Mouse (Mus musculus) c-Kit-positive CD71-negative TER-119-negative erythroid progenitor cells, embryonic 14.5 days (primary cell): ENCODE measurements around the gene Lrrc29.

Source experiments
- DNase-seq: peaks from one replicate; pipeline ENCODE4 v3.0.0-alpha.2; 2013; ENCODE audit warnings: low read depth

Lrrc29 gene

GRCm38 (mm10) chr8:105343791-105344574, 17.9 kb upstream of the Lrrc29 start:
- DNase-seq, result no peak

DNA sequence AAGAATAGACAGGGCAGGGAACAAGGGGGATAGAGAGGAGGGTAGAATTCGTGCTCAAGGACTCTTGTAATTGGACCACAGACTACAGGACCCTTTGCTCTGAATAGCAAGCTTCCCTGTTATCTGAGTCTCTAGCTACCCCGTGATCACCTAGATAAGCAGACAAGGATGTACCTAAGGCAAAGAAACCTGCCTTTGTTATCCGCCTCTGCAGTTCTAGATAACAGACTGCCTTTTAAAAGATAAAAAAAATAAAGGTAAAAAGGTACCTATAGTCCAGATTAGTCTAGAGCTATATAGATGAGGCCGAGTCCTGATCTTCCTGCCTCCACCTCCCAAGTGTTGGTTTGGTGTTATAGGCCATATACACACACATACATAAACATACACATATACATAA, 16.7 kb upstream of the Lrrc29 start:
- no peak for DNase-seq

GRCm38 (mm10) chr8:105341399-105341798, 15.3 kb upstream of the Lrrc29 start:
- no peak for DNase-seq

GRCm38 (mm10) chr8:105339886-105340635, 14.0 kb upstream of the Lrrc29 start:
- DNase-seq, result no peak

GRCm38 (mm10) chr8:105338992-105339391, 12.9 kb upstream of the Lrrc29 start:
- DNase-seq, result no peak

GRCm38 (mm10) chr8:105336373-105337130, 10.5 kb upstream of the Lrrc29 start:
- no peak for DNase-seq

- DNase-seq, result no peak
These were observed 6.4 kb upstream of the Lrrc29 start for GRCm38 (mm10) chr8:105332523-105332922.

GRCm38 (mm10) chr8:105331931-105332330, 5.9 kb upstream of the Lrrc29 start:
- DNase-seq, result no peak

DNA sequence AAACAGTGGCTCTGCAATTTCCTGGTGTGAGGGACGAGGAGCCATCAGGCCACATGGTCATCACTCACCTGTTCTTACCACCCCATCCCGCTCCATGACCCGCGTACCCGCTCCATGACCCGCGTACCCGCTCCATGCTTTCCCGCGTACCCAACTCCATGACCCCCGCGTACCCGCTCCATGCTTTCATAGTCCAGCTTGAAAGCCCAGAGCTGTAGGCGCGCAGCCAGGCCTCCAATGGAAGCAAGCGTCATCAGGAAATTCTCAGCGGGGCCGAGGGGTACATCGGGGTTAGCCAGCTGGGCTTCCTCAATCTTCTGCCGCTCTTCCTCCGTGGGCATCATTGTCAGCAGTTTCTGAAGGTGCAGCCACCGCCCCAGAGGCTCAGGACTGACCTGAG, 5.4 kb upstream of the Lrrc29 start:
- no peak for DNase-seq

DNA sequence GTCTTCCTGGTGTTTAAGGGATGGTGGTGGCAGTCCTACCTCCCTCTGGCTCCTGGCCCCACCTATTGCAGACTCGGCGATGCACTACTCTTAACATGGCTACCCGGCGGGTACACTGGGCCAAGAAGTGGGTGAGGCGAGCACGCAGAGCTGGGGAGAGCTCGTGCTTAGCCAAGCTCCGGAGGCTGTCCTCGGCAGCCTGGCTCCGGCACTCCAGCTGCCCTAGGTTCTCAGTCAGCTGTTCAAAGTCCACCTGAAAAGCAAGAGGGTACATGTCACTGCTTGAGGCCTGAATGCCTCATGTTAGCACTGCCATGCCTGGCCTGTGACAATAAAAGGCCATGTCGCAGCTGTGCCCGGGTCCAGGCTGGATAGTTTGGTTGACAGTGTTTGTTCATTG, 4.2 kb upstream of the Lrrc29 start:
- no peak for DNase-seq

DNA sequence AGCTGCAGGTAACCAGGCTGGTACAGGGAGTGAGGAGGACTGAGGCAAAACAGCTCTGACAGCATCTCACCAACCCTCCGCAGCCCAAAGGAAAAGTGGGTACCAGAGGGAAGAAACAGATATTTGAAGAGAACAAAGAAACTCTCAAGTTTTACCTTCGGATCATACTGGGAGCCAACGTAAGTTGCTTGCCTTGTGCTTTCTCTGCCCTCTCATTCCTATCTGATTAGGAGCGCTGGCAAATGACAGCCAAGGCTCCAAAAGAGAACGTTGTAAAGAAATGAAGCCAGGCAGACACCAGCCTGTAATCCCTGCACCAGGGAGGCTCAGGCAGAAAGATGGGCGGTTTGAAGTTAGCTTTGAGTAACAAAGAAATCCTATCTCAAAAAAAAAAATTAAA, 890 bp upstream of the Lrrc29 start:
- no peak for DNase-seq

- no peak for DNase-seq
These were observed 411 bp downstream of the Lrrc29 start for GRCm38 (mm10) chr8:105325641-105326093.

DNA sequence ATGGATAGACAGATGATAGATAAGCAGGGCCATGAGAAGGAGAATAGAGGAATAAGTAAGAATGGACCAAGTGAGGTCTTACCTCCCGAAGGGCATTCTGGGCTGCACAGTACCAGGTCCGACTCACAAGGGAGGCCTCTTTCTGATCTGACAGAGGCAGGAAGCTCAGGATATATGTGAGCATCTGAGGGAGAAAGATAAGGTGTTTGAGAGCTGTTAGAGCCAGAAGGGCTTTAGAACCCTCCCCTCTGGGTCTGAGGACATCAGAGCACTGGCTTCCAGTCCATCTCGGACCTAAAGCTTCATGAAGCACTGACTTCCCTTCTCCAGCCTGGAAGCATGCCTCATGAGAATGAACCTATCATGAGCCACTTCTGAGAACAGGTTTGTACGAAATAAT, 2.9 kb downstream of the Lrrc29 start:
- DNase-seq, result no peak

DNA sequence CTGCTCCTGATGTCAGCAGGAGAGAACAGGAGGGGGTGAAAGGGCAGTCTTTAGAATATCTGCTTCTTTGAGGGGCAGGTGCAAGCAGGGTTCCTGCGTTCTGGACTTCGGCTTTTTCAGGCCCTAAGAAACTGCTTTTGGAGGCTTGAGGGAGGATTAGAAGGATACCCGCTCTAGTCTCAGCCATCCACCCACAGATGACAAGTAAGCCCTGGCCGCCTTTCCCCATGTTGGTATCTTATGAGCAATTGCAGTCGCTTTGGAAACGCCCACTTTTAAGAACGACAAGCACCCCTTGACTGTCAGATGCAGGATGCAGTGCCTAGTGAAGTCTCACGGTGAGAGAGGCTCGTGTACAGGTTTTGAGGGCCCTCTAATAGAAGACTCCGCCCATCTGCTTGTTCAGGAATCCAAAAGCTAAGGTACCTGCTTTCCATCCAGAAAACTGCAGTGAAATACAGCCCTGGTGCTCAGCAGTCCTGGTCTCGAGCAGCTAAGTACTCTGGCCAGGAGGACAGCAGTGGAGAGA, 7.4 kb downstream of the Lrrc29 start:
- no peak for DNase-seq

- DNase-seq, result no peak
These were observed 8.1 kb downstream of the Lrrc29 start for GRCm38 (mm10) chr8:105317941-105318340.

DNA sequence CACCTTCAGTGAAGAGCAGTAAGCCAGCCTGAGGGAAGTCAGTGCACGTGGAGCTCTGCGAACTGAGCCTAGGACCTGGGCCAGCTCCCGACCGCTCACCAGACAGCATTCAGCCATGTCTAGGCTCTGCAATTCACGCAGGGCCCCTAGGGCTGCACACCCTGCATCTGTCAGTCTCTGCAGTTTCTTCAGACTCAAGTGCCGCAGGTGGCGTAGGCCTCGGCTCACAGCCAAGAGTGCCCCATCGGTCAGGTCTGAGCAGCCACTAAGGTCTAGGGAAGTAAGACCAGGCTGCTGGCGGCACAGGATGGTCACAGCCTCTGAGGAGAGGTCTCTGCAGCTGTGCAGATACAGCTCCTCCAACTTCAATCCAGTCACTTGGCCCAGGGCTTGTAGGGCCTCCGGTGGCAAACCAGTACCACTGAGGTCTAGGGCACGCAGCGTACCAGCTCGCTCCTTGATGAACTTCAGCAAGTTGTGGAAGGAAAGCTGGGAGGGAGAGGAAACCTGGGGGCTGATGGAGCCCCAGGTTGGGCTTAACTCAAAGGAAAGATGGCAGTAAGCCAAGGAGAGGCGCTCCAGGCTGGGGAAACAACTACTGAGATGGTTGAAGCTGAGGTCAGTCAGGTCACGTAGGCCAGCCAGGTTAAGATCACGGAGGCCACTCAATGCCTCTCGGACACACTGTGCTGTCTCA, 10.9 kb downstream of the Lrrc29 start:
- DNase-seq, result no peak

DNA sequence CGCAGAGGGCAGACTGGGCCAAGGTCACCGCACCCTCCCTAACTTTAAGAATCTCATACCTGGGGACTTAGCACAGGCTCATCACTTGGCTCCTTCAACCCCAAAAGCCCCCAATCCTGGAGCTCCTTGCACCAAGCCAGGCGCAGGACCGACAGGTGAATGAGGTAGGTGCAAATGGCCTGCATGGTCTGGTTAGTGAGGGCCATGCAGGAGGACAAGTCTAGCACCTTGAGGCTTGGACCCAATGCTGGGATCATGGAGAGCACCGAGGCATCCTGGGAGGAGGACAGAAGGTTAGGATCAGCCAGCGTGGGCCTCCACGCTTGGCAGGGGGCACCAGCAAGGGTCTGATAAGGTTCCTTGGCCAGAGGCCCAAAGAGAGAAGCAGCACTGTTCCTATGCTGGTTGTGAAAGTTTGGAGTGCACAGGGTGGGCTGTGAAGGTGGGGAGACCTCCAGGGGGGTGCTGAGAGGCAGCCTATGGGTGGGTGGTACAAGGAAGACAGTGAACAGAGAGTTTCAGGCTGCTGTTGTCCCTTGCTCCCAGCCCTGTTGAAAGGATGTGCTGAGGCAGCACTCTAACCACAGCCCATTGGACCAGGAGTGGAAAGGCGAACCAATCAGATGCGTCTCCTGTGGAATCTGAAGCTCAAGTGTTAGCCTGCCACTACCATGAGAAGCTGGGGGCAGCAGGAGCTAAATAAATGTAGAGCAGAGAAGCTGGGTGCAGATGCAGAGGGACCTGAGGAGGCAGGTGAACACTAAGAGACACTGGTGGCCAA, 12.3 kb downstream of the Lrrc29 start:
- DNase-seq, result no peak

DNA sequence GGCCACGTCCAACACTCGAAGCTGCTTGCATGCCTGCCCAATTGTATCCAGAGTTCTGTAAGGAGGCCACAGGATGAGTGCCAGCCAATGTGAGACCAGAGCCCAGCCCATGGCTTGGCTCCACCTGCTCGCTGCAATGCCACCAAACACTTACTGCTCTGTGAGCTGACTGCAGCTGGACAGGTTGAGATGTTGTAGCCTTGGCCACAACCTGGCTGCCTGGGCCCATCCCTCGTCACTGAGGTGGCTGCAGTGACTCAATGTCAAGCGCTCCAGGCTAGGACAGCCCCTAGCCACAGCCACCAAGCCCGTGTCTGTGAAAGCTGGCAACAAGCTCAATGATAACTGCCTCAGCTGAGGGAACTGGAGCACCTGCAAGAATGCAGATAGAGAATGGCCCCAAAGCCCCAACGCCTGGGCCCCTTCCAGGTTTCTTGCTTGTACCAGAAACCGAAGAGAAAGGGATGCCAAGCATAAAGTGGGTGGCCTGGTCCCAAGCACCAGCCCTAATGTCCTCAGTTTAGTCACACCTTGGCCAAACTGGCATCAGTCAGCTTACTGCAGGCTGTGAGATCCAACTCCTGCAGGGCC, 13.1 kb downstream of the Lrrc29 start:
- no peak for DNase-seq

DNA sequence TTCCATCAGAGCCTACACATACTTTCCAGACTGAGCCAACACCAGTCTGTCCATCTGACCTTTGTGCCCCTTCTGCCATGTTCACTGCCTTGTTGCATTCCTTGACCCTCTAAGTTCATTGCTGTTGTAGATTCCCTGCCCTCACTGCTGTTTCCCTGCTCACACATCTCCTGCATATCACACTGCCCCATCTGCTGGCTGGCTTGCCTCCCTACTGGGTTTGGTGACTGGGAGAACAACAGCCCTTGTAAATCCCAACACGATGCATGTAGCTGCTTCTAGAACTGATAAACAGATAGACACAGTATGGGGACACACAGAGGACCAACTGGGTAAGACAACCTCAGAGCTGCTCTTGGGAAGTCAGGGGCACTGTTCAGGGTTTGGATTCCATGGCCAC, 14.4 kb downstream of the Lrrc29 start:
- DNase-seq, result no peak

- no peak for DNase-seq
These were observed 16.0 kb downstream of the Lrrc29 start for GRCm38 (mm10) chr8:105310118-105310517.
